Mouse (Mus musculus): ENCODE data around the gene Tuba1a. TPM values are rescaled to one million over a fixed set of nuclear protein-coding genes. Genes with fewer than 3 reads are reported as not detected.
"Not testable (repeated sequence)": the region's sequence is repeated elsewhere in the genome, so short reads cannot be mapped to it uniquely, and the experiment has no call there.

Tuba1a gene
- polyA plus RNA-seq, 1 experiment from 2014 or later: 1,836 TPM

- ATAC-seq (ENCODE audit: low read depth) (no peak), DNase-seq (ENCODE audit: low spot score) (no peak)
- Histone ChIP-seq H3K27ac (replicated peaks; ENCODE audit: low read depth, low read length) (peak overlapping the region; percentile 69), H3K27me3 (replicated peaks; ENCODE audit: control insufficient read depth, insufficient read depth, low read length) (no peaks in the 10 kb centered on the region), H3K4me3 (ENCODE audit: low read depth, low read length) (no peak overlapping the region), H3K4me2 (ENCODE audit: low read depth, low read length) (peak overlapping the region; percentile 35), H3K36me3 (ENCODE audit: control insufficient read depth, insufficient read depth, low read length) (no peaks in the 10 kb centered on the region), H3K9me3 (ENCODE audit: control insufficient read depth, low read length) (no peaks in the 10 kb centered on the region), H3K4me1 (ENCODE audit: control insufficient read depth, insufficient read depth, low read length) (peaks cover 30% of the 10 kb centered on the region), H3K9ac (ENCODE audit: low read depth, low read length) (0 out of 2 replicates have a peak overlapping the region, but pooled peaks have one; percentile 31)
- 55% methylated on average over 17 of the region's 20 CpGs for WGBS
Measured at GRCm38 (mm10) chr15:98978409-98979172, 25.1 kb upstream of the Tuba1a start.

DNA sequence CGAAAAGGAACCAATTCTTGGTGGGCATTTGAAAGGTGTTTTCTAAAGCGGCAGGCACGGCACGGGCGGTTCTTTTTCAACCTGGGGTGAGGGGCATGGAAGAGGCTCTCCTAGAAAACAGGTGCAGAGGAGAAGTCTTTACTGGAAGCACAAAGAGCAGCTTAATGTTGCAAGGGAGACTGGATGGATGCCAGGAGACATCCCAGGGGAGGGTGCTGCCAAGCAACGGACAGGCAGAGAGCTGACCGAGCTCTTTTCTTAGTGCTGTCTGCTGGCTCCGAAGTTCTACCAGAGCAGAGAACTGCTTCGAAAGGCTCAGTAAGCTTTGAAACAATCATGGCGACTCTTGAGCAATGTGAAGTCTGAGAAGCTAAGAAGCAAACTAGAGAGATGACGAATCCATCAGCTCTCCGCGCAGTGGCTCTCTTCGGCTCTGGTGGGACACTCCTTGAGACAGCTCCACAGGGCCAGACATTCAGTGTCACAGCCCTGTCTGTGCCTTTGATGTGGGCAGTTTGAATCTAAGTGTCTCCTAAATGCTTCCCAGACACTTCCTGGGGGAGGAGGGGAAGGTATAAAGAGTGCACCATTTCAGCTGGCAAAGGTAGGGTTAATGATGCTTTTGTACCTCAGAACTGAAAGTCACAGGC is 24.4 kb upstream of the Tuba1a start:
- Histone ChIP-seq H3K4me3 (ENCODE audit: low read depth, low read length) (no peak overlapping the region), H3K4me1 (ENCODE audit: control insufficient read depth, insufficient read depth, low read length) (peaks cover 30% of the 10 kb centered on the region), H3K27ac (replicated peaks; ENCODE audit: low read depth, low read length) (peak overlapping the region; percentile 69), H3K9me3 (ENCODE audit: control insufficient read depth, low read length) (no peaks in the 10 kb centered on the region), H3K36me3 (ENCODE audit: control insufficient read depth, insufficient read depth, low read length) (no peaks in the 10 kb centered on the region), H3K4me2 (ENCODE audit: low read depth, low read length) (peak overlapping the region; percentile 35), H3K27me3 (replicated peaks; ENCODE audit: control insufficient read depth, insufficient read depth, low read length) (no peaks in the 10 kb centered on the region), H3K9ac (ENCODE audit: low read depth, low read length) (peak overlapping the region; percentile 31; the same call in 1 of the 2 replicates)
- peak; percentile 76 for ATAC-seq (ENCODE audit: low read depth)
- DNase-seq (ENCODE audit: low spot score): peak; percentile 92
- 39% methylated on average over 14 of the region's 14 CpGs for WGBS

- peak overlapping the region; percentile 69 for H3K27ac ChIP-seq (replicated peaks; ENCODE audit: low read depth, low read length)
- H3K9ac ChIP-seq (ENCODE audit: low read depth, low read length): peak overlapping the region; percentile 5; the same call in 1 of the 2 replicates
- H3K4me2 ChIP-seq (ENCODE audit: low read depth, low read length): peak overlapping the region; percentile 35
Measured at GRCm38 (mm10) chr15:98976763-98977758, 23.6 kb upstream of the Tuba1a start.

DNA sequence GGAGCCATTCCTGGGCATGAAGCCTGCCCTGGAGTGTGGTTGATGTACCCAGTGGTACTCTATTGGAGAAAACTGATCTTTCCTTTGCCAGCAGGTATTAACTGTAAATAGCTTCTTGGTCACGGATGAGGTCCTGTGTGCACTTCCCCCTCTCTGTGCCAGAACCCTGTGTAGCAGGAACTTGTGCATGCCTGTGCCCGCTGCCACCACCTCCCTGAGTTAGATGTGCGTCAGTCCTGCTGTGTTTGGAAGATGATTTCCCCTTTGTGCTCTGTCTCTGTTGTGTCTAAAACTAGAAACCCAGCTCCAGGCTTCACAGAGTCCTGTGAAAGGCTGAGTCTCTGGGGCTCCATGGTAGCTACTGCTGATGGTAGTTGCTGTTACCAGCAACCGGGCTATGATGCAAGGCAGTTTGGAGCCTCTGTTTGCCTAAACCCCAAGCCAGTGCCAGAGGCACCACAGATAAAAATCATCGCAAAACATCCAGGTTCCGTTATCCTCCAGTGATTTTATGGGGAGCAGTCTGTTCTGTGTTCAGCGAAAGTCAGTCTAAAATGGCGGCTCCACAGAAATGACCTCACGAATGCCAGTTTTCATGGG is 19.6 kb upstream of the Tuba1a start:
- Histone ChIP-seq H3K4me3 (ENCODE audit: low read depth, low read length) (no peak overlapping the region), H3K9me3 (ENCODE audit: control insufficient read depth, low read length) (no peaks in the 10 kb centered on the region), H3K9ac (ENCODE audit: low read depth, low read length) (no peak overlapping the region), H3K4me2 (ENCODE audit: low read depth, low read length) (no peak overlapping the region), H3K27ac (replicated peaks; ENCODE audit: low read depth, low read length) (peak overlapping the region; percentile 59; the same call in 1 of the 2 replicates), H3K27me3 (replicated peaks; ENCODE audit: control insufficient read depth, insufficient read depth, low read length) (no peaks in the 10 kb centered on the region), H3K4me1 (ENCODE audit: control insufficient read depth, insufficient read depth, low read length) (peaks cover 49% of the 10 kb centered on the region), H3K36me3 (ENCODE audit: control insufficient read depth, insufficient read depth, low read length) (no peaks in the 10 kb centered on the region)
- WGBS: 77% methylated on average over 9 of the region's 9 CpGs
- DNase-seq (ENCODE audit: low spot score) (no peak), ATAC-seq (ENCODE audit: low read depth) (0 out of 2 replicates have a peak, but pooled peaks have one; percentile 12)

More at GRCm38 (mm10) chr15:98976763-98977758, 23.6 kb upstream of the Tuba1a start:
- WGBS: 50% methylated on average over 21 of the region's 21 CpGs
- Histone ChIP-seq H3K4me1 (ENCODE audit: control insufficient read depth, insufficient read depth, low read length) (peaks cover 27% of the 10 kb centered on the region), H3K9me3 (ENCODE audit: control insufficient read depth, low read length) (no peaks in the 10 kb centered on the region), H3K27me3 (replicated peaks; ENCODE audit: control insufficient read depth, insufficient read depth, low read length) (no peaks in the 10 kb centered on the region), H3K36me3 (ENCODE audit: control insufficient read depth, insufficient read depth, low read length) (no peaks in the 10 kb centered on the region), H3K4me3 (ENCODE audit: low read depth, low read length) (no peak overlapping the region)
- DNase-seq (ENCODE audit: low spot score) (no peak), ATAC-seq (ENCODE audit: low read depth) (no peak)

DNA sequence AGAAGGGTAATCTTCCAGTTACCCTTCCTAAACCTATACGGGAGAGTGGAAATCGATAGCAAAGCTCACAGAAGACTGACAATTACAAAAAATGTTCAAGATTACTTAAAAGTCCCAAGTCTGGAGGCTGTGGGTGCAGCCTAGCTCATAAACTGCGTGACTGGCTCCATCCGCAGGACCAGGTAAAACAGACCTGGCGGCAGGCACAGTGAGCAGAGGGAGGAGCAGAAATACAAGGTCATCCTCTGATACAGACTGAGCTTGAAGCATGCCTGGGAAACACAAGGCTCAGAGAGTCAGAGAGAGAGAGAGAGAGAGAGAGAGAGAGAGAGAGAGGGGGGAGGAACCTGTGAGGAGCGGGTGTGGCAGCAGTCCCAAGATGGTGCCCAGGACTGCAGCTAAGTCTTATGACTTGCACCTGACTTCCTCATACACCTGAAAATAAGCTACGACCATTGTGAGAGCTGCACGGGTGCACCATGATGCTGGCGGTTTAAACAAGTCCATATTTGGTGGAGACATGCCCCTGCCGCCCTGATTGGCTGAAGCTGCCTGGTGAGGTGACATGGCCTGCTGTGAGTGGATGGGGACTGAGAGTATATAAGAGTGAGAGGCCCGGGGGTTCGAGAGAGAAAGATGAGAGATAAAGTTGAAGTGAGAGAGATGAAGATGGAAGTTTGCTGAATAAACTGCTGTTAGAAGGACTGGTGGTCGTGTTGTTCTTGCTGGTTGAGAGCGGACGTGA is 18.2 kb upstream of the Tuba1a start:
- H3K36me3 ChIP-seq (ENCODE audit: control insufficient read depth, insufficient read depth, low read length); ATAC-seq (ENCODE audit: low read depth); DNase-seq (ENCODE audit: low spot score); H3K9ac ChIP-seq (ENCODE audit: low read depth, low read length); H3K9me3 ChIP-seq (ENCODE audit: control insufficient read depth, low read length); H3K4me2 ChIP-seq (ENCODE audit: low read depth, low read length); H3K27me3 ChIP-seq (replicated peaks; ENCODE audit: control insufficient read depth, insufficient read depth, low read length); H3K4me3 ChIP-seq (ENCODE audit: low read depth, low read length): not testable (repeated sequence)
- WGBS: 66% methylated on average over 15 of the region's 15 CpGs
- peak overlapping the region; percentile 49; the same call in 1 of the 2 replicates for H3K27ac ChIP-seq (replicated peaks; ENCODE audit: low read depth, low read length)
- H3K4me1 ChIP-seq (ENCODE audit: control insufficient read depth, insufficient read depth, low read length): peaks cover 36% of the 10 kb centered on the region

- H3K27me3 ChIP-seq (replicated peaks; ENCODE audit: control insufficient read depth, insufficient read depth, low read length): no peaks in the 10 kb centered on the region
- DNase-seq (ENCODE audit: low spot score) (peak; percentile 80), ATAC-seq (ENCODE audit: low read depth) (0 out of 2 replicates have a peak, but pooled peaks have one; percentile 12)
- no peak overlapping the region for H3K4me3 ChIP-seq (ENCODE audit: low read depth, low read length)
- no peaks in the 10 kb centered on the region for H3K9me3 ChIP-seq (ENCODE audit: control insufficient read depth, low read length)
- no peaks in the 10 kb centered on the region for H3K36me3 ChIP-seq (ENCODE audit: control insufficient read depth, insufficient read depth, low read length)
- WGBS: 15% methylated on average over 4 of the region's 4 CpGs
- H3K4me2 ChIP-seq (ENCODE audit: low read depth, low read length): no peak overlapping the region
- no peak overlapping the region for H3K9ac ChIP-seq (ENCODE audit: low read depth, low read length)
- peak overlapping the region; percentile 49; the same call in 1 of the 2 replicates for H3K27ac ChIP-seq (replicated peaks; ENCODE audit: low read depth, low read length)
- H3K4me1 ChIP-seq (ENCODE audit: control insufficient read depth, insufficient read depth, low read length): peaks cover 32% of the 10 kb centered on the region
Measured at GRCm38 (mm10) chr15:98971111-98971510, 17.6 kb upstream of the Tuba1a start.

GRCm38 (mm10) chr15:98969372-98970101 is 16.0 kb upstream of the Tuba1a start:
- Histone ChIP-seq H3K9ac (ENCODE audit: low read depth, low read length) (peak overlapping the region; percentile 49; the same call in 1 of the 2 replicates), H3K36me3 (ENCODE audit: control insufficient read depth, insufficient read depth, low read length) (no peaks in the 10 kb centered on the region), H3K4me2 (ENCODE audit: low read depth, low read length) (peak overlapping the region; percentile 23), H3K9me3 (ENCODE audit: control insufficient read depth, low read length) (no peaks in the 10 kb centered on the region), H3K4me3 (ENCODE audit: low read depth, low read length) (no peak overlapping the region), H3K4me1 (ENCODE audit: control insufficient read depth, insufficient read depth, low read length) (peaks cover 32% of the 10 kb centered on the region), H3K27me3 (replicated peaks; ENCODE audit: control insufficient read depth, insufficient read depth, low read length) (no peaks in the 10 kb centered on the region), H3K27ac (replicated peaks; ENCODE audit: low read depth, low read length) (peak overlapping the region; percentile 86)
- ATAC-seq (ENCODE audit: low read depth) (peak; percentile 15; the same call in 1 of the 2 replicates), DNase-seq (ENCODE audit: low spot score) (peak; percentile 77)
- WGBS: 8% methylated on average over 16 of the region's 16 CpGs

All from embryonic facial prominence, embryonic 14.5 days (tissue).